Mouse (Mus musculus) hindbrain, embryonic 10.5 days (tissue): ENCODE measurements at regions not wholly inside any gene's neighbourhood (a gene's known extent, or its start where the extent isn't known, plus 50 kb on each side); places are given as distances from the start of the nearest gene placed in this dataset.

Source experiments
- DNase-seq: peaks from one replicate; pipeline ENCODE4 v3.0.0-alpha.2; 2017; ENCODE audit warnings: low spot score
- H3K27ac ChIP-seq: fragments of 300-500 bp; sonication (generic); 2 replicates; pipeline ENCODE4 v1.5.1; 2016; ENCODE audit warnings: mild to moderate bottlenecking, moderate library complexity
- H3K27me3 ChIP-seq: fragments of 300-500 bp; sonication (generic); 2 replicates; pipeline ENCODE4 v1.6.1; 2016; ENCODE audit warnings: mild to moderate bottlenecking; ENCODE audit not compliant: poor library complexity, insufficient read depth, severe bottlenecking
- H3K36me3 ChIP-seq: fragments of 300-500 bp; sonication (generic); 2 replicates; pipeline ENCODE4 v1.6.1; 2016; ENCODE audit warnings: mild to moderate bottlenecking, moderate library complexity
- H3K4me1 ChIP-seq: fragments of 300-500 bp; sonication (generic); replicated peaks from 2 replicates; pipeline ENCODE4 v1.6.1; 2016; ENCODE audit warnings: mild to moderate bottlenecking
- H3K4me3 ChIP-seq: fragments of 300-500 bp; sonication (generic); 2 replicates; pipeline ENCODE4 v1.5.1; 2016; ENCODE audit warnings: mild to moderate bottlenecking, moderate library complexity
- H3K9me3 ChIP-seq: fragments of 300-500 bp; sonication (generic); 2 replicates; pipeline ENCODE4 v1.6.1; 2016; ENCODE audit warnings: mild to moderate bottlenecking, moderate library complexity
- WGBS: fragments of 180-500 bp; shearing (Covaris S2); methylation state at CpG from one replicate; pipeline ENCODE4 v1.1.7; 2016; 5-methylcytosine and 5-hydroxymethylcytosine counted together

- DNase-seq = no peak
- no peak overlapping the region for H3K4me3 ChIP-seq
- no peak overlapping the region for H3K27ac ChIP-seq
- 84% methylated on average over 6 of the region's 6 CpGs for WGBS
- H3K27me3 ChIP-seq = no peaks in the 10 kb centered on the region
- H3K9me3 ChIP-seq = no peaks in the 10 kb centered on the region
- H3K36me3 ChIP-seq = no peaks in the 10 kb centered on the region
- H3K4me1 ChIP-seq = no peaks in the 10 kb centered on the region
These were observed 85.9 kb upstream of the St6gal2 start for GRCm38 (mm10) chr17:55359305-55359704.

- H3K36me3 ChIP-seq = no peaks in the 10 kb centered on the region
- no peaks in the 10 kb centered on the region for H3K9me3 ChIP-seq
- 76% methylated on average over 1 of the region's 1 CpGs for WGBS
- no peaks in the 10 kb centered on the region for H3K27me3 ChIP-seq
- no peak overlapping the region for H3K27ac ChIP-seq
- no peak overlapping the region for H3K4me3 ChIP-seq
- H3K4me1 ChIP-seq = no peaks in the 10 kb centered on the region
- DNase-seq = peak; percentile 43
These were observed 78.1 kb upstream of the St6gal2 start for GRCm38 (mm10) chr17:55367064-55367463.

- no peaks in the 10 kb centered on the region for H3K9me3 ChIP-seq
- WGBS = 86% methylated on average over 7 of the region's 7 CpGs
- no peaks in the 10 kb centered on the region for H3K27me3 ChIP-seq
- DNase-seq = peak; percentile 6
- H3K4me3 ChIP-seq = no peak overlapping the region
- H3K4me1 ChIP-seq = no peaks in the 10 kb centered on the region
- no peak overlapping the region; the same call in 1 of the 2 replicates for H3K27ac ChIP-seq
- H3K36me3 ChIP-seq = no peaks in the 10 kb centered on the region
These were observed 77.5 kb upstream of the St6gal2 start for GRCm38 (mm10) chr17:55367464-55368207.
